Mouse (Mus musculus): ENCODE results near the gene Bmp10. TPM values are rescaled to one million over a fixed set of nuclear protein-coding genes. Genes with fewer than 3 reads are reported as not detected.

Gene Bmp10
- polyA plus RNA-seq, 1 experiment from 2014 or later, result 8.0 TPM

DNA sequence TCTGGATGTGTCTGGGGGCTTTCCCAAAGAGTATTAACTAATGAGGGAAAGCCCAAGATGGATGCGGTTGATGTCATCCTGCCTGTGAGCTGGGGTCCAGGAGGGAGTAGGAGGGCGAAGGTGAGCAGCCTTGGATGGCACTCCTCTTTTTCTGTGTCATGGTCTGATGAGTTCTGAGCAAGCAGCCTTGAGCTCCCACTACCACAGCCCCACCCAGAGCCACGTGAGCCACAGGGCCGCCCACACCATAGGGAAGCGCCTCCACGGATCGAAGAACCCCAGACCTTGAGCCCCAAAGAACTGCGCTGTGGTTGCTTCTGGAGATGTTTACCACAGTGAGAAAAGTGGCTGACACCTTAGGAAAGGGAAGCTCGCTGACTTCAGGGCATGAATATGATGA, 34.0 kb upstream of the Bmp10 start:
- Histone ChIP-seq H3K9ac (ENCODE audit: low read depth, low read length) (no peak overlapping the region), H3K27me3 (ENCODE audit: control insufficient read depth, insufficient read depth, low read length) (peaks cover 16% of the 10 kb centered on the region), H3K36me3 (ENCODE audit: control insufficient read depth, insufficient read depth, low read length) (no peaks in the 10 kb centered on the region), H3K4me1 (ENCODE audit: control insufficient read depth, insufficient read depth, low read length) (peaks cover 8% of the 10 kb centered on the region), H3K27ac (ENCODE audit: low read depth, low read length) (no peak overlapping the region), H3K4me3 (ENCODE audit: low read depth, low read length) (no peak overlapping the region), H3K9me3 (replicated peaks; ENCODE audit: control insufficient read depth, low read length) (no peaks in the 10 kb centered on the region), H3K4me2 (peak overlapping the region; percentile 29; the same call in 1 of the 2 replicates)
- ATAC-seq (replicated peaks; ENCODE audit: insufficient number of reproducible peaks, low FRiP score, low TSS enrichment), result no peak
- WGBS (ENCODE audit: insufficient replicate concordance), result 75% methylated on average over 9 of the region's 9 CpGs

- H3K27me3 ChIP-seq (ENCODE audit: control insufficient read depth, insufficient read depth, low read length), result peaks cover 5% of the 10 kb centered on the region; the same call in 1 of the 2 replicates
- no peak overlapping the region for H3K4me3 ChIP-seq (ENCODE audit: low read depth, low read length)
- no peaks in the 10 kb centered on the region for H3K36me3 ChIP-seq (ENCODE audit: control insufficient read depth, insufficient read depth, low read length)
- no peak overlapping the region for H3K4me2 ChIP-seq
- no peak overlapping the region for H3K9ac ChIP-seq (ENCODE audit: low read depth, low read length)
- no peaks in the 10 kb centered on the region for H3K9me3 ChIP-seq (replicated peaks; ENCODE audit: control insufficient read depth, low read length)
- H3K27ac ChIP-seq (ENCODE audit: low read depth, low read length), result no peak overlapping the region
- WGBS (ENCODE audit: insufficient replicate concordance), result 3% methylated on average over 5 of the region's 5 CpGs
- no peak for ATAC-seq (replicated peaks; ENCODE audit: insufficient number of reproducible peaks, low FRiP score, low TSS enrichment)
- peaks cover 29% of the 10 kb centered on the region for H3K4me1 ChIP-seq (ENCODE audit: control insufficient read depth, insufficient read depth, low read length)
Measured at GRCm38 (mm10) chr6:87399137-87399536, 29.7 kb upstream of the Bmp10 start.

DNA sequence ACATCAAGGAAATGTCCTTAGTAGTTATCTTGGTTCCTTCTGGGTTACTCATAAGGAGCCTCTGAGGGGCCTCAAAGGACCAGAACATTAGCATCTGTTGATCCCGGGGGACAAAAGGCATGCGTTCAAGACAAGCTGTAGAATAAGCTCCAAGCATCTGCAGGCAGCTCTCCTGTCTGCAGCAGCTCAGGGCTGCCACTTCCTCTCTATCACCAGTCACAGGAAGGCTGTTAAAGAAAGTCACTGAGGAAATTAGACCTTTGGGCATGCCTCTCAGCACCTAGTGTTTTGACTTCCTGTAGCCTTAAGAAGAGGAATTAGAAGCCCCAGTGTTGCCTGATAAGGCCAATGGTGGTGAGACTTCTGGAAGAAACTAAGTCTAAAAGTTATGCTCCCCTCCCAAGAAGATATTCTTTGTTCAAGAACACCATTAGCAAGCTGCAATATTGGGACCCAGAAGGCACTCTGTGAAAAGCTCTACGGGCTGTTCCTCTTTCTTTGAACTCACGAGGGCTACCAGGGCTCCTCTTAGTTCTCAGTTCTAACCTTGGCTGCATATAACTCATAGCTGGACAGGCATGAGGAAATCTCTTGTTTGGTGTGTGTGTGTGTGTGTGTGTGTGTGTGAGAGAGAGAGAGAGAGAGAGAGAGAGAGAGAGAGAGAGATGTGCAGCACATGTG, 28.8 kb upstream of the Bmp10 start:
- H3K4me1 ChIP-seq (ENCODE audit: control insufficient read depth, insufficient read depth, low read length), result peaks cover 29% of the 10 kb centered on the region
- no peak overlapping the region for H3K27ac ChIP-seq (ENCODE audit: low read depth, low read length)
- 36% methylated on average over 4 of the region's 4 CpGs for WGBS (ENCODE audit: insufficient replicate concordance)
- no peaks in the 10 kb centered on the region for H3K9me3 ChIP-seq (replicated peaks; ENCODE audit: control insufficient read depth, low read length)
- no peak for ATAC-seq (replicated peaks; ENCODE audit: insufficient number of reproducible peaks, low FRiP score, low TSS enrichment)
- H3K36me3 ChIP-seq (ENCODE audit: control insufficient read depth, insufficient read depth, low read length), result no peaks in the 10 kb centered on the region
- H3K9ac ChIP-seq (ENCODE audit: low read depth, low read length), result no peak overlapping the region
- H3K27me3 ChIP-seq (ENCODE audit: control insufficient read depth, insufficient read depth, low read length), result peaks cover 5% of the 10 kb centered on the region; the same call in 1 of the 2 replicates
- no peak overlapping the region for H3K4me2 ChIP-seq
- no peak overlapping the region for H3K4me3 ChIP-seq (ENCODE audit: low read depth, low read length)

DNA sequence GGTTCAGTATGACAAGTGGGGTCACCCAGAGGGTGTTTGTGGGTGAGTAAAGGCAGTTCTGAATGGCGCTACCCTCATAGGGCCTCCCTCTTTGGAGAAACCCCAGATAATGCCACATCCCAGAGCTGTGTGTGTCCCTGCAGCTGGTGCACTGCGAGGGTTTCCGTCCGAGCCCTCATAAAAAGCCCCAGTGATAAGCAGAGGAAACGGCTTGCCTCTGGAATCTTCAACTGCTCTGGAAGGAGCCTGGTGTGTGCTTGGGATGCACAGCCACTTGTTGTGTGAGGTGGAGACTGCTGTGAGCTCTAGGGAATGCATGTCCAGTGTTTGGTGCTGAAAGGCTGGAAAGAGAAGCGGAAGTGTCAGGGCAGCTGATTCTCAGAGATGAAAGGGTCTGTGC, 27.3 kb upstream of the Bmp10 start:
- no peaks in the 10 kb centered on the region; the same call in 1 of the 2 replicates for H3K27me3 ChIP-seq (ENCODE audit: control insufficient read depth, insufficient read depth, low read length)
- H3K4me1 ChIP-seq (ENCODE audit: control insufficient read depth, insufficient read depth, low read length), result peaks cover 25% of the 10 kb centered on the region
- no peak overlapping the region for H3K9ac ChIP-seq (ENCODE audit: low read depth, low read length)
- ATAC-seq (replicated peaks; ENCODE audit: insufficient number of reproducible peaks, low FRiP score, low TSS enrichment), result peak; percentile 55; the same call in 1 of the 2 replicates
- H3K9me3 ChIP-seq (replicated peaks; ENCODE audit: control insufficient read depth, low read length), result no peaks in the 10 kb centered on the region
- H3K36me3 ChIP-seq (ENCODE audit: control insufficient read depth, insufficient read depth, low read length), result no peaks in the 10 kb centered on the region
- 23% methylated on average over 6 of the region's 6 CpGs for WGBS (ENCODE audit: insufficient replicate concordance)
- no peak overlapping the region for H3K4me3 ChIP-seq (ENCODE audit: low read depth, low read length)
- peak overlapping the region; percentile 1; the same call in 1 of the 2 replicates for H3K4me2 ChIP-seq
- 0 out of 2 replicates have a peak overlapping the region, but pooled peaks have one; percentile 11 for H3K27ac ChIP-seq (ENCODE audit: low read depth, low read length)

DNA sequence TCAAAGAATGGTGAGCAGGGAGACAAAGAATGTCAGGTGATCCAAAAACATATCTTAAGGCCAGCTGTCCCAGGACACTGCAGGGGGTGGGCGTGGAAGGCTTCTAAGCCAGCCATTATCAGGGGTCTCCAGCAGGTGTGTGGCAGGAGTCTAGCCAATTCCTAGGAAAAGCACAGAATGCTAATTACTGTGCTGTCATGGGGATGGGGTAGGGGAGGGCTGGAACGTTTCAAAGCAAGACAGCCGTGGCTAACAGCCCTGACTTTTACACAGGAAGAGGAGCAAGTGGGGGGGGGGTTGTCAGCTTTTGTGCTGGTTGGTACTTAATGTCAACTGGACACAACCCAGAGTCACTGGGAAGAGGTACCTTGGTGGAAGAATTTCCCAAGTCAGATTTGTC, 16.8 kb upstream of the Bmp10 start:
- Histone ChIP-seq H3K9ac (ENCODE audit: low read depth, low read length) (no peak overlapping the region), H3K4me2 (no peak overlapping the region), H3K4me3 (ENCODE audit: low read depth, low read length) (no peak overlapping the region), H3K36me3 (ENCODE audit: control insufficient read depth, insufficient read depth, low read length) (no peaks in the 10 kb centered on the region), H3K9me3 (replicated peaks; ENCODE audit: control insufficient read depth, low read length) (no peaks in the 10 kb centered on the region), H3K27me3 (ENCODE audit: control insufficient read depth, insufficient read depth, low read length) (no peaks in the 10 kb centered on the region), H3K4me1 (ENCODE audit: control insufficient read depth, insufficient read depth, low read length) (no peaks in the 10 kb centered on the region), H3K27ac (ENCODE audit: low read depth, low read length) (no peak overlapping the region)
- 28% methylated on average over 3 of the region's 3 CpGs for WGBS (ENCODE audit: insufficient replicate concordance)
- ATAC-seq (replicated peaks; ENCODE audit: insufficient number of reproducible peaks, low FRiP score, low TSS enrichment), result no peak

DNA sequence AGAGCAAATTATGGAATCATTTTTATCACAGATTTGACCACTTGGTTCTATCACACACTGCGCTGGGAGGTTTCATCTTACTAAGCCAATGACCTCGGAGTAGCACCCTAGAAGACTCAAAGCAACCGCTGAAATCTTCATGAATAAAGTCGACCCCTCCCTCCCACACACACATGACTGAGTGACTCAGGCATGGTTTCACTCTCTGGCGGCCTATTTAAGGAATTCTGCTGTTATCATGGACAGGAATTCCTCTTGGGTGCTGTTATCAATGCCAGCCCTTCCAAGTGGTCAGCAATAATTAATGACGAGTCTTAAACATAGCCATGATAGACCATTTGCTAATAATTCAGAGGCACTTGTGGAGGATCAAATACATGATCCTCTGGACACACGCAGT, 6.5 kb upstream of the Bmp10 start:
- Histone ChIP-seq H3K4me1 (ENCODE audit: control insufficient read depth, insufficient read depth, low read length) (peaks cover 35% of the 10 kb centered on the region), H3K4me3 (ENCODE audit: low read depth, low read length) (no peak overlapping the region), H3K27ac (ENCODE audit: low read depth, low read length) (no peak overlapping the region), H3K9me3 (replicated peaks; ENCODE audit: control insufficient read depth, low read length) (no peaks in the 10 kb centered on the region), H3K4me2 (peak overlapping the region; percentile 32; the same call in 1 of the 2 replicates), H3K36me3 (ENCODE audit: control insufficient read depth, insufficient read depth, low read length) (no peaks in the 10 kb centered on the region), H3K27me3 (ENCODE audit: control insufficient read depth, insufficient read depth, low read length) (peaks cover 9% of the 10 kb centered on the region; the same call in 1 of the 2 replicates), H3K9ac (ENCODE audit: low read depth, low read length) (no peak overlapping the region)
- 27% methylated on average over 7 of the region's 7 CpGs for WGBS (ENCODE audit: insufficient replicate concordance)
- no peak for ATAC-seq (replicated peaks; ENCODE audit: insufficient number of reproducible peaks, low FRiP score, low TSS enrichment)

DNA sequence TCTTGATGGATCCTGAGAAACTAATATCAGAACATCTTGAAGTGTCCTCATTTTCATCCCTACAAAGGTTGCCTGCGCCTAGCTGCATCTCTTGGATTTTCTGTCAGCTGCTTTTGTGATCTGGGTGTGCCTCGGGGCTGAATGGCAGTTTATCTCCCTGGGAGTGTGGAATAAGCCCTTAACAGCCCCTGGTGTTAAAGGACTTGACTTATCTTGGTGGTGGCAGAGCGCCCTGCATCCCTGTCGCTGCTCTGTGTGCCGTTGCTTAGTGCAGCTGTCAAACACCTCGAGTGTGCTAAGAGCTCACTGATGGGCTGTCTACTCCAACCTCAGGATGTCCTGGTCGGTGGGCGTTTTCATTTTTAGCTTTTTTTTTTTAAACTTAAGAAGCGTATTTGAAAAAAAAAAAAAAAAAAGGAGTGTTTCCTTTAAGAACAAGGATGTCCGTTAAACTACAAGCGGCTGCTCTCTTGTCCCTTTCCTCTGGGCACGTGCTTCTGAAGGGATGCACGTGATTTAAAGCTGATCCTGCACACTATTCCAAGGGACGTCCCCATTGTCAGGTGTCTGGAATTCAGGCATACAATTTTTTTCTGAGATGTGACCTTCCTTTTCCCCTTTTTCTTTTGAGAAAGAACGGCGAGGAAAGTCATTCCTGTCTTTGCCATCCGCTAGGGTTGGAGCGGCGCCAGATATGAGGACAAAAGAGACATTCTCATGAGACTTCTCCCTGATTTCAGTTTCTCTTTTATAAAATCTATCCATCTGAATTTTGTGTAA, 4.6 kb upstream of the Bmp10 start:
- Histone ChIP-seq H3K9ac (ENCODE audit: low read depth, low read length) (no peak overlapping the region), H3K36me3 (ENCODE audit: control insufficient read depth, insufficient read depth, low read length) (no peaks in the 10 kb centered on the region), H3K4me2 (peak overlapping the region; percentile 46), H3K27me3 (ENCODE audit: control insufficient read depth, insufficient read depth, low read length) (peaks cover 12% of the 10 kb centered on the region; the same call in 1 of the 2 replicates), H3K4me3 (ENCODE audit: low read depth, low read length) (no peak overlapping the region), H3K4me1 (ENCODE audit: control insufficient read depth, insufficient read depth, low read length) (peaks cover 35% of the 10 kb centered on the region), H3K27ac (ENCODE audit: low read depth, low read length) (0 out of 2 replicates have a peak overlapping the region, but pooled peaks have one; percentile 22), H3K9me3 (replicated peaks; ENCODE audit: control insufficient read depth, low read length) (no peaks in the 10 kb centered on the region)
- 31% methylated on average over 19 of the region's 19 CpGs for WGBS (ENCODE audit: insufficient replicate concordance)
- ATAC-seq (replicated peaks; ENCODE audit: insufficient number of reproducible peaks, low FRiP score, low TSS enrichment), result peak; percentile 53; the same call in 1 of the 2 replicates

DNA sequence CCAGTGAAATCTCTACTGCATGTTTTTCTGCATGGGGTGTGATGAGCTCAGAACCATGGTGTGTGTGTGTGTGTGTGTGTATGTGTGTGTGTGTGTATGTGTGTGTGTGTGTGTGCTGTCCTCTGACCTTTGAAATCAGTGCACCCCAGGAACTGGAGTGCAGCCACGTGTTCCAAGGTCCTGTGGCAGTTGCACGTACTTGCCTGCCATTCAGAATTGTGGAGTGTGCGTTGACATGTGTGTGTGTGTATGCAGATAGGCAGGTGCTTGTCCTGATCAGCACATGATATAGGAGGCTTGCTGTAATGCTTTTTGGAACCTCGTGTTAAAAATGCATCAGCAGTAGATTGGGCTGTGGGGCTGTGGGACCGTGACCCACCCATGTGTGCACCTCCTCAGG, 1.8 kb upstream of the Bmp10 start:
- WGBS (ENCODE audit: insufficient replicate concordance), result 43% methylated on average over 5 of the region's 5 CpGs
- Histone ChIP-seq H3K4me1 (ENCODE audit: control insufficient read depth, insufficient read depth, low read length) (peaks cover 28% of the 10 kb centered on the region), H3K36me3 (ENCODE audit: control insufficient read depth, insufficient read depth, low read length) (no peaks in the 10 kb centered on the region), H3K4me2 (peak overlapping the region; percentile 29; the same call in 1 of the 2 replicates), H3K9me3 (replicated peaks; ENCODE audit: control insufficient read depth, low read length) (no peaks in the 10 kb centered on the region), H3K27me3 (ENCODE audit: control insufficient read depth, insufficient read depth, low read length) (peaks cover 12% of the 10 kb centered on the region; the same call in 1 of the 2 replicates), H3K27ac (ENCODE audit: low read depth, low read length) (peak overlapping the region; percentile 41; the same call in 1 of the 2 replicates), H3K9ac (ENCODE audit: low read depth, low read length) (no peak overlapping the region), H3K4me3 (ENCODE audit: low read depth, low read length) (no peak overlapping the region)
- ATAC-seq (replicated peaks; ENCODE audit: insufficient number of reproducible peaks, low FRiP score, low TSS enrichment), result 0 out of 2 replicates have a peak, but pooled peaks have one; percentile 11

Measured in heart, embryonic 11.5 days (tissue).